Mouse (Mus musculus) liver, embryonic 14.5 days (tissue): ENCODE data around the gene Acp4. TPM values are rescaled to one million over a fixed set of nuclear protein-coding genes. Genes with fewer than 3 reads are reported as not detected.
A peak's percentile ranks its signal among the peaks of the same experiment; 100 is the strongest.

Source experiments
- ATAC-seq: fragments of 200-750 bp; cut with Nextera tagmentation; 2 replicates; pipeline ENCODE4 v1.8.0; 2017; ENCODE audit warnings: moderate number of reproducible peaks, mild to moderate bottlenecking, moderate library complexity; ENCODE audit not compliant: insufficient read depth
- DNase-seq, 3 experiments: peaks; one replicate each; pipeline ENCODE4 v3.0.0-alpha.2; 2012 to 2013; ENCODE audit warnings: low read depth in 3 of 3, low spot score in 3 of 3
- H3K27ac ChIP-seq: fragments of 300-500 bp; sonication (generic); 2 replicates; pipeline ENCODE4 v1.5.1; 2014; ENCODE audit warnings: moderate library complexity, mild to moderate bottlenecking, control low read depth, inconsistent platforms
- H3K27me3 ChIP-seq: fragments of 300-500 bp; sonication (generic); 2 replicates; pipeline ENCODE4 v1.6.1; 2014; ENCODE audit warnings: mild to moderate bottlenecking, low read length, moderate library complexity; ENCODE audit not compliant: control insufficient read depth, insufficient read depth
- H3K36me3 ChIP-seq: fragments of 300-500 bp; sonication (generic); replicated peaks from 2 replicates; pipeline ENCODE4 v1.6.1; 2014; ENCODE audit warnings: low read depth; ENCODE audit not compliant: control insufficient read depth, insufficient read depth
- H3K4me1 ChIP-seq, 2 experiments: fragments of 200-500 bp in 1 of 2; fragments of 300-500 bp in 1 of 2; sonication (generic) in 1 of 2; replicated peaks; 2 replicates each; pipeline ENCODE4 v1.6.1; 2012 to 2014; ENCODE audit warnings: antibody characterized with exemption in 1 of 2, inconsistent platforms in 1 of 2, low read length in 1 of 2; ENCODE audit not compliant: control insufficient read depth in 2 of 2, insufficient read depth in 2 of 2
- H3K4me2 ChIP-seq: fragments of 300-500 bp; sonication (generic); 2 replicates; pipeline ENCODE4 v1.6.1; 2014; ENCODE audit warnings: low read depth, mild to moderate bottlenecking, control low read depth, moderate library complexity
- H3K4me3 ChIP-seq, 2 experiments: fragments of 200-500 bp in 1 of 2; fragments of 300-500 bp in 1 of 2; sonication (generic) in 1 of 2; 2 replicates each; pipeline ENCODE4 v1.5.1; 2012 to 2014; ENCODE audit warnings: low read depth in 2 of 2, low read length in 2 of 2, mild to moderate bottlenecking in 2 of 2, control low read depth in 1 of 2, inconsistent platforms in 1 of 2, moderate library complexity in 1 of 2; ENCODE audit not compliant: insufficient read depth in 1 of 2
- H3K9ac ChIP-seq: fragments of 300-500 bp; sonication (generic); replicated peaks from 2 replicates; pipeline ENCODE4 v1.6.1; 2014; ENCODE audit warnings: mild to moderate bottlenecking, control low read depth, moderate library complexity
- H3K9me3 ChIP-seq: fragments of 300-500 bp; sonication (generic); 2 replicates; pipeline ENCODE4 v1.6.1; 2016; ENCODE audit warnings: low read length, mixed read lengths; ENCODE audit not compliant: control insufficient read depth
- CTCF ChIP-seq: IDR thresholded peaks from 2 replicates; pipeline ENCODE4 v1.5.1; 2016; ENCODE audit warnings: antibody characterized with exemption, low read depth, control low read depth
- EP300 ChIP-seq: IDR thresholded peaks from 2 replicates; pipeline ENCODE4 v1.6.1; 2016; ENCODE audit warnings: antibody characterized with exemption, low read depth
- WGBS: fragments of 180-500 bp; shearing (Covaris S2); extraction: QIAGEN DNeasy Blood & Tissue Kit; methylation state at CpG from one replicate; pipeline ENCODE4 v1.1.7; 2014; ENCODE audit not compliant: insufficient replicate concordance; 5-methylcytosine and 5-hydroxymethylcytosine counted together
- polyA plus RNA-seq, 2 experiments: library from polyadenylated mRNA; depleted of rRNA in 1 of 2; stranded (reverse) in 1 of 2; unstranded in 1 of 2; fragments of >200 nt; fragmentation: Nextera tagmentation in 1 of 2; extraction: Ambion mirVana in 1 of 2; gene quantifications; 2 replicates each; pipeline versions ENCODE4 v1.2.1 to v1.2.3; 2012 to 2014

Acp4 gene
- polyA plus RNA-seq (2012; rRNA removed) = not detected in 2 replicates
- not detected in 2 replicates for polyA plus RNA-seq (2014; fragmentation: Nextera tagmentation; extraction: Ambion mirVana)

- H3K27ac ChIP-seq = no peak within 1 kb of the TSS
- TF ChIP-seq CTCF (no peak), EP300 (no peak)
- H3K9me3 ChIP-seq = no peaks in the 10 kb centered on the region
- no peak within 1 kb of the TSS for H3K4me3 ChIP-seq
- 52% methylated on average over 4 of the region's 4 CpGs for WGBS
- ATAC-seq (no peak), DNase-seq (no peak)
- no peak within 1 kb of the TSS for H3K4me2 ChIP-seq
- peaks cover 7% of the 10 kb centered on the region; the same call in 1 of the 2 replicates for H3K36me3 ChIP-seq
- no peaks in the 10 kb centered on the region for H3K4me1 ChIP-seq
- H3K9ac ChIP-seq = no peak within 1 kb of the TSS
- peaks cover 3% of the 10 kb centered on the region; the same call in 1 of the 2 replicates for H3K27me3 ChIP-seq
Observed at GRCm38 (mm10) chr7:44257278-44257677, at the start of gene Acp4. Gene Acp4, minus strand, starts transcription at chr7:44257378.

- peaks cover 36% of the 10 kb centered on the region for H3K27me3 ChIP-seq
Observed at GRCm38 (mm10) chr7:44306516-44307240, 49.5 kb upstream of the Acp4 start, which contains the start of gene Clec11a. Gene Clec11a, minus strand, starts transcription at chr7:44306902.

GRCm38 (mm10) chr7:44305686-44306085 is 48.5 kb upstream of the Acp4 start:
- H3K9me3 ChIP-seq = no peaks in the 10 kb centered on the region
- no peaks in the 10 kb centered on the region for H3K36me3 ChIP-seq
- peaks cover 0 to 6% of the 10 kb centered on the region in 2 experiments; a peak in 1 of 4 replicates for H3K4me1 ChIP-seq
- no peak overlapping the region for H3K4me3 ChIP-seq
- 12% methylated on average over 16 of the region's 16 CpGs for WGBS
- peaks cover 26% of the 10 kb centered on the region for H3K27me3 ChIP-seq
- H3K4me2 ChIP-seq = peak overlapping the region; percentile 66
- no peak for TF ChIP-seq EP300
- TF ChIP-seq CTCF = no peak
- ATAC-seq (no peak), DNase-seq (no peak)
- no peak overlapping the region for H3K27ac ChIP-seq
- no peak overlapping the region for H3K9ac ChIP-seq

More at GRCm38 (mm10) chr7:44306516-44307240, 49.5 kb upstream of the Acp4 start, which contains the start of gene Clec11a:
- 40% methylated on average over 6 of the region's 6 CpGs for WGBS
- H3K4me3 ChIP-seq = no peak within 1 kb of the TSS
- H3K4me1 ChIP-seq = peaks cover 0 to 6% of the 10 kb centered on the region in 2 experiments; a peak in 1 of 4 replicates
- no peaks in the 10 kb centered on the region for H3K9me3 ChIP-seq
- H3K27ac ChIP-seq = no peak within 1 kb of the TSS
- DNase-seq = no peak
- H3K4me2 ChIP-seq = peak within 1 kb of the TSS; percentile 66
- H3K9ac ChIP-seq = no peak within 1 kb of the TSS
- H3K36me3 ChIP-seq = no peaks in the 10 kb centered on the region
- no peak for TF ChIP-seq EP300
- TF ChIP-seq CTCF = no peak
- ATAC-seq = no peak

GRCm38 (mm10) chr7:44304775-44305641 is 47.8 kb upstream of the Acp4 start:
- Histone ChIP-seq H3K9ac (peak overlapping the region; percentile 48), H3K4me3 (peak overlapping the region; percentile 51), H3K36me3 (no peaks in the 10 kb centered on the region), H3K27me3 (peaks cover 20% of the 10 kb centered on the region), H3K4me2 (peak overlapping the region; percentile 66), H3K9me3 (no peaks in the 10 kb centered on the region), H3K4me1 (peaks cover 0 to 6% of the 10 kb centered on the region in 2 experiments; a peak in 1 of 4 replicates), H3K27ac (no peak overlapping the region)
- WGBS = under 1% methylated on average over 49 of the region's 49 CpGs
- peak; percentile 89 for ATAC-seq
- TF ChIP-seq EP300 (no peak), CTCF (no peak; the same call in 1 of the 2 replicates)
- DNase-seq = peak; percentile 83 to 86 (median 85)
